Mouse (Mus musculus) limb, embryonic 13.5 days (tissue): Measurements from ENCODE around the gene Efcab1. TPM values are rescaled to one million over a fixed set of nuclear protein-coding genes. Genes with fewer than 3 reads are reported as not detected.
"Not testable (repeated sequence)": the region's sequence is repeated elsewhere in the genome, so short reads cannot be mapped to it uniquely, and the experiment has no call there.

Experiments
- ATAC-seq: fragments of 200-750 bp; cut with Nextera tagmentation; 2 replicates; pipeline ENCODE4 v1.8.0; 2017; ENCODE audit warnings: low read depth, moderate number of reproducible peaks, moderate TSS enrichment; ENCODE audit not compliant: low FRiP score
- H3K27ac ChIP-seq: fragments of 300-500 bp; sonication (generic); 2 replicates; pipeline ENCODE4 v1.5.1; 2015; ENCODE audit warnings: inconsistent platforms, mild to moderate bottlenecking, moderate library complexity
- H3K27me3 ChIP-seq: fragments of 300-500 bp; sonication (generic); 2 replicates; pipeline ENCODE4 v1.6.1; 2015; ENCODE audit warnings: mild to moderate bottlenecking, inconsistent platforms
- H3K36me3 ChIP-seq: fragments of 300-500 bp; sonication (generic); 2 replicates; pipeline ENCODE4 v1.6.1; 2015; ENCODE audit warnings: inconsistent platforms, mild to moderate bottlenecking, moderate library complexity
- H3K4me1 ChIP-seq: fragments of 300-500 bp; sonication (generic); 2 replicates; pipeline ENCODE4 v1.6.1; 2015; ENCODE audit warnings: inconsistent platforms
- H3K4me2 ChIP-seq: fragments of 300-500 bp; sonication (generic); replicated peaks from 2 replicates; pipeline ENCODE4 v1.6.1; 2015; ENCODE audit warnings: inconsistent platforms, mild to moderate bottlenecking, moderate library complexity
- H3K4me3 ChIP-seq: fragments of 300-500 bp; sonication (generic); 2 replicates; pipeline ENCODE4 v1.5.1; 2015; ENCODE audit warnings: moderate library complexity, mild to moderate bottlenecking, inconsistent platforms
- H3K9ac ChIP-seq: fragments of 300-500 bp; sonication (generic); 2 replicates; pipeline ENCODE4 v1.6.1; 2015; ENCODE audit warnings: mild to moderate bottlenecking, inconsistent platforms
- H3K9me3 ChIP-seq: fragments of 300-500 bp; sonication (generic); 2 replicates; pipeline ENCODE4 v1.6.1; 2016; ENCODE audit warnings: inconsistent platforms
- WGBS: fragments of 180-500 bp; shearing (Covaris S2); methylation state at CpG from one replicate; pipeline ENCODE4 v1.1.7; 2015; 5-methylcytosine and 5-hydroxymethylcytosine counted together
- polyA plus RNA-seq: library from polyadenylated mRNA; unstranded; fragments of >200 nt; fragmentation: Nextera tagmentation; extraction: Ambion mirVana; gene quantifications from 2 replicates; pipeline ENCODE4 v1.2.1, GENCODE M21; 2015

Efcab1 gene
- polyA plus RNA-seq, 1 experiment from 2014 or later = 13.6 TPM

- no peak overlapping the region for H3K4me2 ChIP-seq
- no peak overlapping the region for H3K9ac ChIP-seq
- WGBS = 66% methylated on average over 3 of the region's 3 CpGs
- ATAC-seq = peak; percentile 71; the same call in 1 of the 2 replicates
- no peaks in the 10 kb centered on the region for H3K9me3 ChIP-seq
- no peak overlapping the region for H3K4me3 ChIP-seq
- no peaks in the 10 kb centered on the region for H3K27me3 ChIP-seq
- peaks cover 23% of the 10 kb centered on the region; the same call in 1 of the 2 replicates for H3K4me1 ChIP-seq
- no peaks in the 10 kb centered on the region for H3K36me3 ChIP-seq
- H3K27ac ChIP-seq = peak overlapping the region; percentile 61
Measured at GRCm38 (mm10) chr16:14940898-14941297, 34.5 kb downstream of the Efcab1 start.

DNA sequence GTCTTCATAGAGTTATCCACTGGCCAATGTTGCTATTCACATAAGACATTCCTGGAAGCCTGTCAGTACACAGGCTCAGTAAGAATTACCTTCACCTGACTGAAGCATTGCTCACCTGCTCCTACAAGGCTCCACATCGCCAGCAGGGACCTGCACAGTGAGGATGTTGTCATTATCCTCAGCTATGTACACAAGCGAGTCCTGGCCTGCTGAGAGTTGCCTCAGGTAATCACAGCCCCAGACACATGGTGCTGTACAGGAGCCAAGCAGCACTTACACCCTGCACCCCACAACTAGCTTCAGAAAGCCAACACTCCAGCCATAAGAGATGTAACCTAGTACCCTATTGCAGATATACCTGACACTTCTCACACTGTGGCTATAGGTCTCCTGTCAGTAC lies 37.1 kb downstream of the Efcab1 start:
- no peak overlapping the region for H3K4me2 ChIP-seq
- H3K9me3 ChIP-seq = no peaks in the 10 kb centered on the region
- peaks cover 23% of the 10 kb centered on the region; the same call in 1 of the 2 replicates for H3K4me1 ChIP-seq
- H3K36me3 ChIP-seq = no peaks in the 10 kb centered on the region
- WGBS = 79% methylated on average over 2 of the region's 2 CpGs
- no peak overlapping the region for H3K4me3 ChIP-seq
- H3K27me3 ChIP-seq = no peaks in the 10 kb centered on the region
- H3K9ac ChIP-seq = no peak overlapping the region
- no peak overlapping the region for H3K27ac ChIP-seq
- no peak for ATAC-seq

DNA sequence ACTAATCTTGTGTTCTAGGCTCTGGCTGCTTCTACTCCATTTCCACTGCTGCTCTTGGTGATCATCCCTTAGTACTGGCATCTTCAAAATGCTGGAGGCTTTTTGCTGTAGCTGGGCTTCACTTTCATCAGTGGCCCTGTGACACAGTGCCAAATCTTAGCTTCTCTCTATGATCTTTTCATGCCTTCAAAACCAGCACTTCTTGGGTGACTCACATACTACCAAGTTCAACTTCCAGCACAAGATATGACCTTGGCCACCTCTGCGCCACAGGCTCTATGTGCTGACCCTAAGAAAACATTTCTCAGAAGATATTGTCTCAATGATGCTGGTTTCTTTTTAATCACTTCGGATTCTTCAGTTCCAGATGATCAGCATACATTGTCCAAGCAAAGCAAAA lies 41.2 kb downstream of the Efcab1 start:
- not testable (repeated sequence) for H3K4me2 ChIP-seq, H3K9me3 ChIP-seq, ATAC-seq, H3K4me1 ChIP-seq, H3K4me3 ChIP-seq, H3K36me3 ChIP-seq, H3K27ac ChIP-seq, H3K27me3 ChIP-seq, H3K9ac ChIP-seq
- 85% methylated on average over 2 of the region's 2 CpGs for WGBS

GRCm38 (mm10) chr16:14951894-14952293 lies 45.5 kb downstream of the Efcab1 start:
- ATAC-seq = no peak; the same call in 1 of the 2 replicates
- no peaks in the 10 kb centered on the region for H3K9me3 ChIP-seq
- H3K27ac ChIP-seq = no peak overlapping the region; the same call in 1 of the 2 replicates
- no peak overlapping the region for H3K4me3 ChIP-seq
- H3K27me3 ChIP-seq = no peaks in the 10 kb centered on the region
- H3K36me3 ChIP-seq = no peaks in the 10 kb centered on the region
- no peak overlapping the region for H3K9ac ChIP-seq
- peaks cover 10% of the 10 kb centered on the region for H3K4me1 ChIP-seq
- 9% methylated on average over 2 of the region's 2 CpGs for WGBS
- no peak overlapping the region for H3K4me2 ChIP-seq

- Histone ChIP-seq H3K27me3 (no peaks in the 10 kb centered on the region), H3K4me2 (no peak overlapping the region), H3K9ac (no peak overlapping the region), H3K4me1 (no peaks in the 10 kb centered on the region), H3K27ac (no peak overlapping the region), H3K9me3 (no peaks in the 10 kb centered on the region), H3K36me3 (no peaks in the 10 kb centered on the region), H3K4me3 (no peak overlapping the region)
- ATAC-seq = no peak
- 93% methylated on average over 8 of the region's 8 CpGs for WGBS
Measured at GRCm38 (mm10) chr16:14959743-14960142, 53.3 kb downstream of the Efcab1 start.

GRCm38 (mm10) chr16:14973696-14974095 lies 67.3 kb downstream of the Efcab1 start:
- no peak overlapping the region for H3K4me2 ChIP-seq
- H3K27me3 ChIP-seq = no peaks in the 10 kb centered on the region
- H3K27ac ChIP-seq = no peak overlapping the region
- H3K4me3 ChIP-seq = no peak overlapping the region
- H3K4me1 ChIP-seq = no peaks in the 10 kb centered on the region
- ATAC-seq = no peak
- WGBS = 80% methylated on average over 1 of the region's 1 CpGs
- no peaks in the 10 kb centered on the region for H3K36me3 ChIP-seq
- H3K9ac ChIP-seq = no peak overlapping the region
- no peaks in the 10 kb centered on the region for H3K9me3 ChIP-seq

DNA sequence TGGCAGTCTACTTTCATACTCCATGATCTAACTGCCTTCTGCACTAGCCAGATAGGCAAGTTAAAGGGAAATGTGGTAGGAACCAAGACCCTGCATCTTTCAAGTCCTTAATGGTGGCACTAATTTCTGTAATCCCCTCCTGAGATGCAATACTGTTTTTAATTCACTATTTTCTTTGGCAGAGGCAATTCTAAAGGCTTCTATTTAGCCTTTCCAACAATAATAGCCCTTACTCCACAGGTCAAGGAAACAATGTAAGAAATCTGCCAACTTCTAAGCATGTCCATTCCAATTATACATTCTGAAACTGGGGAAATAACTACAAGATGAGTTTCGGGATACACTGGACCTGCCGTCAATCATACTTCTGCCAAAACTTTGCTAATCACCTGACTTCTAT lies 72.8 kb downstream of the Efcab1 start:
- H3K9me3 ChIP-seq = no peaks in the 10 kb centered on the region
- H3K27me3 ChIP-seq = no peaks in the 10 kb centered on the region
- no peaks in the 10 kb centered on the region for H3K4me1 ChIP-seq
- H3K27ac ChIP-seq = no peak overlapping the region
- H3K36me3 ChIP-seq = no peaks in the 10 kb centered on the region
- H3K4me2 ChIP-seq = no peak overlapping the region
- 86% methylated on average over 2 of the region's 2 CpGs for WGBS
- ATAC-seq = no peak
- no peak overlapping the region for H3K9ac ChIP-seq
- H3K4me3 ChIP-seq = no peak overlapping the region

DNA sequence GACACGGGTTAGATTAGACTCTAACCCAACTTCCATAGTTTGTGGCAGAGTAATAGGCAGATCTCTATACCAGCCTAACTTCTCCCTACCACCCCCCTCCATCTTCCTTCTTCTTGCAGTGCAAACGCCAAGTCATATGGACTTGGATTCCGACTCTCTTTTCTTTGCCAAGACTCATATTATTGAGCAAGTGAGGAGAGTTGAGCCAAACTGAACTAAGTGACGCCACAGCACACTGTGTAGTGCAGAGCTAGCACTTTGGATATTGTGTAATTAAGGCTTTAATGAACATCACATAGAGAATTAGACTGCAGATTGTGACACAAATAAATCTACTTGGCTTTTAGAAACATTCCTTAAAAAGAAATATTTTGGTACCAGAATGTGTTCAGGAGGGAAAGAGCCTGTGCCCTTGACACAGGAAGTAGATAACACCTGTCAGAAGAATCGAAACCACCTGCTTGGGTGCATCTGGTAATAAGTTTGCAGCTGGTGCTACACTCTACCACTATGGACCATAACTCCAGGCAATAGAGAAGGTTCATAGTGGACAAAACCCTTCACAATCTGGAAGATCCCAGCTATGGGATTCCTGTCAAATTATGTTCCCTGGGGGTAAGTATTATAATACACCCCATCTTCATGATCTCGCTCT lies 83.3 kb downstream of the Efcab1 start:
- H3K4me1 ChIP-seq = no peaks in the 10 kb centered on the region
- H3K27ac ChIP-seq = no peak overlapping the region
- H3K9ac ChIP-seq = no peak overlapping the region
- H3K36me3 ChIP-seq = no peaks in the 10 kb centered on the region
- 74% methylated on average over 6 of the region's 6 CpGs for WGBS
- ATAC-seq = no peak; the same call in 1 of the 2 replicates
- no peaks in the 10 kb centered on the region for H3K9me3 ChIP-seq
- no peak overlapping the region for H3K4me3 ChIP-seq
- no peak overlapping the region for H3K4me2 ChIP-seq
- no peaks in the 10 kb centered on the region for H3K27me3 ChIP-seq

GRCm38 (mm10) chr16:14991001-14991400 lies 84.6 kb downstream of the Efcab1 start:
- no peak overlapping the region for H3K27ac ChIP-seq

GRCm38 (mm10) chr16:14992461-14993107 lies 86.2 kb downstream of the Efcab1 start:
- Histone ChIP-seq H3K27me3 (no peaks in the 10 kb centered on the region), H3K4me3 (no peak overlapping the region), H3K36me3 (no peaks in the 10 kb centered on the region), H3K27ac (no peak overlapping the region), H3K9me3 (no peaks in the 10 kb centered on the region), H3K4me2 (no peak overlapping the region), H3K9ac (no peak overlapping the region), H3K4me1 (no peaks in the 10 kb centered on the region)
- WGBS = 53% methylated on average over 3 of the region's 3 CpGs
- ATAC-seq = no peak

More at GRCm38 (mm10) chr16:14991001-14991400, 84.6 kb downstream of the Efcab1 start:
- Histone ChIP-seq H3K4me3 (no peak overlapping the region), H3K9me3 (no peaks in the 10 kb centered on the region), H3K9ac (no peak overlapping the region), H3K36me3 (no peaks in the 10 kb centered on the region), H3K27me3 (no peaks in the 10 kb centered on the region), H3K4me2 (no peak overlapping the region), H3K4me1 (no peaks in the 10 kb centered on the region)
- ATAC-seq = no peak
- WGBS = 65% methylated on average over 3 of the region's 3 CpGs

- H3K4me1 ChIP-seq = peaks cover 7% of the 10 kb centered on the region; the same call in 1 of the 2 replicates
- no peak for ATAC-seq
- no peak overlapping the region for H3K4me2 ChIP-seq
- H3K9ac ChIP-seq = no peak overlapping the region
- no peaks in the 10 kb centered on the region for H3K36me3 ChIP-seq
- 83% methylated on average over 2 of the region's 2 CpGs for WGBS
- peak overlapping the region; percentile 3; the same call in 1 of the 2 replicates for H3K27ac ChIP-seq
- H3K27me3 ChIP-seq = no peaks in the 10 kb centered on the region
- H3K9me3 ChIP-seq = no peaks in the 10 kb centered on the region
- no peak overlapping the region for H3K4me3 ChIP-seq
Measured at GRCm38 (mm10) chr16:15014724-15015123, 108.3 kb downstream of the Efcab1 start.
